Mouse (Mus musculus) gastrocnemius, adult 2 months (tissue): ENCODE results near the gene Palm2. TPM values are rescaled to one million over a fixed set of nuclear protein-coding genes. Genes with fewer than 3 reads are reported as not detected.
A peak's percentile ranks its signal among the peaks of the same experiment; 100 is the strongest.

Experiments
- DNase-seq: peaks from one replicate; pipeline ENCODE4 v3.0.0; 2022
- H3K27ac ChIP-seq: fragments of 200-600 bp; 2 replicates; pipeline ENCODE4 v1.8.1; 2022; ENCODE audit warnings: mild to moderate bottlenecking
- H3K4me3 ChIP-seq: fragments of 200-600 bp; 2 replicates; pipeline ENCODE4 v1.8.1; 2022; ENCODE audit warnings: mild to moderate bottlenecking, moderate library complexity
- CTCF ChIP-seq: fragments of 200-600 bp; IDR thresholded peaks from 2 replicates; pipeline ENCODE4 v1.8.1; 2022; ENCODE audit warnings: antibody characterized with exemption, mild to moderate bottlenecking, moderate library complexity
- intact Hi-C: fragments of 180-260 bp; cut with DNase I; formaldehyde crosslinking; loops from one replicate; pipeline ENCODE4 v1.15.1; 2025
- total RNA-seq, 2 experiments: library from RNA; stranded (reverse); gene quantifications; 2 replicates each; pipeline ENCODE4 v1.2.3; 2021

Palm2 gene
- total RNA-seq, 2 experiments from 2014 or later: 0.28 to 0.98 TPM

DNA sequence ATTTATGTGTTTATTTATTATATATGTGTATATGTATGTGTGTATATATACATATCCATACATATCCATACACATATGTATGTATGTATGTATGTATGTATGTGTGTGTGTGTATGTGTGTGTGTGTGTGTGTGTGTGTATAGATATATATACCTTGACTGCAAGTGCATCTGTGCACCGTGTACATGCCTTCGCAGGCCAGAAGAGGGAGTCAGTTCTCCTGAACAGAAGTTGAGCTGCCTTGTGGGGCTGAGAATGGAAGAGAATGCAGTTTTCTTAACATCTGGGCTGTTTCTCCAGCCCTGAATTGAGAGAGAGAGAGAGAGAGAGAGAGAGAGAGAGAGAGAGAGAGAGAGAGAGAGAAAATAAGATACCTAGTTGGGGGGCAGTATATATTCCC is 289.6 kb downstream of the Palm2 start:
- DNase-seq: no peak
- H3K4me3 ChIP-seq: no peak overlapping the region
- intact Hi-C loops: no loop called here
- H3K27ac ChIP-seq: no peak overlapping the region
- TF ChIP-seq CTCF: peak; percentile 40

DNA sequence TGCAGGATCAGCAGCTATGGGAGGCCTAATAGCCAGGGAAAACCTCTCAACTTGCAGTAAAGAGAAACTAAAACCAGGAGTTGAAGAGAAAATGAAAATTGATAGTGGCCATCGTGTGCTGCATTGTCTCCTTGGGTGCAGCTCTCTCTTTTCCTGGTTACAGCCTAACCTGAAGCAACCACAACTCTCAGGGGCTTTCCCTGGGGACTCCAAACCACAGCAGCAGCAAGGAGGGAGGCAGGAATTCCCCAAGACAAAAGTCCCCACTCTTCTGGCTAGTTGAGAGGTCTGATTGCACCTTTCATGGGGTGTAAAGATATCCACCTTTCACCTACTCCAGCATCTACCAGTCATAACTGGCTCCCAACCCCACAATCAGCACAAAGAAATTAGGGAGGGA is 291.5 kb downstream of the Palm2 start:
- intact Hi-C loops: no loop called here
- DNase-seq: no peak
- no peak for TF ChIP-seq CTCF
- no peak overlapping the region for H3K27ac ChIP-seq
- H3K4me3 ChIP-seq: no peak overlapping the region

DNA sequence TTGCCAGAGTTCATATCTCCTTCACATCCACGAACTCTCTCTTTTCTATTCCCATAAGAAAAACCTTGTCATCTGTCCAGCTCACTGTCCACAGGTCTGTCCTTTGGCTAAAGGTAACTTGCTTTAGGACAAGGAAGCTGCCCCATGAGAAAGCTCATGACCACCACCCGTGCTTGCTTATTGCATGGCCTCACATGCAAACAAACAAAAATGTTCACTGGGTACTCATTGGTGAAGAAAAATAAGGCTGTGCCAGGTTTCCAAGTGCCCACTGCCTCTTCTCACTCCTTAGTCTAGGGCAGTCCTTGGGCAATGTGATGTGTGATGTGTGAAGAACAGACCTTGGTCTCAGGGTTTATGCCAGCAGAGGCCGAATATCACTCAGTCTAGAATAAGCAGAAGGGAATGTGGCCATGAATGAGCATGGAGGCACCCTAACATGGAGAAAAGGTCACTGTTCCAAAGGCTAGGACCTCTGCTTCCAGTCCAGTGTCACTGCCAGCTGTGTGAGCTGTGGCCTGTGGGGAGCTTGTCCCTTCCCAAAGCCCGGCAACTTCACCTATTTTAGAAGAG is 294.6 kb downstream of the Palm2 start:
- TF ChIP-seq CTCF: no peak
- DNase-seq: no peak
- intact Hi-C loops: no loop called here
- H3K4me3 ChIP-seq: no peak overlapping the region
- H3K27ac ChIP-seq: no peak overlapping the region

DNA sequence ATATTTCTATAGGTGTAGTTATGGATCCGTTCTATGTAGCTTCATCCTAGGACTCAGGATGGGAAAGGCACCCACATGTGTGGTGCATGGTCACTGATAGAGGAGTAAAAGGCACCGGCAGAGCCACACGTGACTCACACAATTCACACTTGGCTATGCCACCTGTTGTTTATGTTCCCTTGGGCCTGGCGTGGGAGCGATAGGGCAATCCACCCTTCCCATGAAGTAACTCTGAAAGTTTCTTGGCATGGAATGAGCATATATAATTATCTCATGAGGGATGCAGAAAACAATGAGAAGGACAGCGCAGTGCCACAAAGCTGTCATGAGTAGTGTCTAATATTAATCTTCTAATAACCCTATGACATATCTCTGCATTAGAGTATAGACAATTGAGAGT is 296.0 kb downstream of the Palm2 start:
- no peak overlapping the region for H3K27ac ChIP-seq
- no peak overlapping the region for H3K4me3 ChIP-seq
- intact Hi-C loops: no loop called here
- TF ChIP-seq CTCF: no peak
- DNase-seq: no peak

DNA sequence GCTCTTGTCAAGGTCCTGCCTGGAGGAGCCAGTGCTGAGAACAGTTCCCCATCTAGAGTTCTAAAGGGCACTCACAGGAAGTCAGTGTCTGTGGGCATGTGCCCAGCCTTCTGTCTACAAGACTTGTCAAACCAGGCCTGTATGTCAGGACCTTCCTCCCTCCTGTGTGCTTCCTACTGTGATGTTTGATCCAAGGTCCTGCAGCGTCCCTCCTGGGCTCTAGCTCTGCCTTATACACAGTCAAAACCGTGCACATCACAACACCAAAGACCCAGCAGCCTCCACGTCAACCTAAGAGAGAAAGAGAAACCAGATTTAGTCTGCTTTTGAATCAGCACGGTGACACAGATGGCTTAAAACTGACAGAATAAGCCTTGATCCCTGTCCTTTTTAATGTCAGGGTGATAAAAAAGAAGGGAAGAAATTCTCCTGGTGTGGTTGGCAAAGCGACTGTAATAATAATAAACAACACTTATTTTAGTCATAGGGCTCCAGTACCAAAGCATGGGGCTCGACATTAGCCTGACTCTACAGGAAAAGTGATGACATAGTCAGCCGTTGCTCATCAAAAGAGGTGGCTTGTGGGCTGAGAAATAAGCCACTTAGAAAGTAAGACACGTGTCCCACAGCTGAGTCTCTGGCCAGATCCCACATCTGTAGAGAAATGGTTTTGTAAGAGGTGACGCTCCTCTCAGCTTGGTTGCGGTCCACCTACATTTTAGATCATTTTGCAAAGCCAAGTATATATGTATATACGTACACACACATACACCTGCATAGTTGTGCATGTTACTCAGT is 297.0 kb downstream of the Palm2 start:
- no peak for DNase-seq
- H3K4me3 ChIP-seq: no peak overlapping the region
- peak overlapping the region; percentile 38; the same call in 1 of the 2 replicates for H3K27ac ChIP-seq
- intact Hi-C loops: no loop called here
- TF ChIP-seq CTCF: no peak

DNA sequence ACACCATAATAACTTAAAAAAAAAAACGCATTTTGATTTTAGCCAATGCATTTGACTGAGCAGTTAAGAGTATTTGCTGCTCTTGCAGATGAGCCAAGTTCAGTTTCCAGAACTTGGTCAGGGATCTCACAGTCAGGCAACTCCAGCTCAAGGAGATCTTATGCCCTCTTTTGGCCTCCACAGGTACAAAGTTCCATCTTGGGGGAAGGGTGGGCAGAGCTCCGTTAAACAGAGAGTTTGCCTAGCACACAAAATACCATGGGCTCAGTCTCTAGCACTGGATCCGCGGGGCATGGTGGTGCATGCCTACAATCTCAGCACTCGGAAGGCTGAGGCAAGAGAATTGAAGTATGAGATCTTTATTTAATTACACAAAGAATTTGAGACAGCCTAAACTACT is 298.3 kb downstream of the Palm2 start:
- H3K27ac ChIP-seq: no peak overlapping the region
- intact Hi-C loops: no loop called here
- H3K4me3 ChIP-seq: no peak overlapping the region
- TF ChIP-seq CTCF: no peak
- no peak for DNase-seq

DNA sequence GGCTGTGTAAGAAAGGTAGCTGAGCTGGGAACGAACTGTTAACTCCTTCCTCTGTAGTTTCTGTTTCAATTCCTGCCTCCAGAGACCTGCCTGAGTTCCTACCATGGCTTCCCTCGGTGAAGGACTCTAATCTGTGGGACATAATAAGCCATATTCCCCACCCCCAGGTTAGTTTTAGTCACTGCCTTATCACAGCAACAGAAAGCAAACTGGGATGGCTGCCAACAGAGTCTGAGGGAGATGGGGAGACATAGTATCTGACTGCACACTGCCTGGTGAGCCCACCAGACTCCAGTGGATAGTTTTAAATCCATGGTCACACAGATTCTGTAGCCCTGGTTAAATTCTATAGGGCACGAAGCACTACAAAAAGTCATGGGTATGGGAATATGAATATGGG is 299.4 kb downstream of the Palm2 start:
- no peak overlapping the region for H3K4me3 ChIP-seq
- H3K27ac ChIP-seq: no peak overlapping the region
- no peak for DNase-seq
- no peak for TF ChIP-seq CTCF
- intact Hi-C loops: no loop called here

DNA sequence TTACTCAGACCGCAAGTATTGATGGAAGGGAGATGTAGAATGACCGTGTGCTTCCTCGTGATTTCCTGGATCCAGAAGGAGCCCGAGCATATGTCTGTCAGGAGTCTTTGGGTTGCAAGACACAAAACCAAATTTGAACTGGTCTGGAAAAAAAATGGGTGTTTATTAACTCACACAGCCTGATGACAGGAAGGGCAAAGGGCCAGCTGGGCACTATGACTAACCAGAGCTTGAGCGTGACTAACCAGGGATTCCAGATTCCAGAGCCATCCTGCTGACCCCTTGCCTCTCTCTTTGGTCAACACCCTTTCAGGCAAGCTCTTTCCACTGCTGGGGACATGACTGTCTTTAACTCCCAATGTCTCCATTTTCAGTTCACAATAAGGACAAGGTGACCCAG is 301.4 kb downstream of the Palm2 start:
- TF ChIP-seq CTCF: no peak
- intact Hi-C loops: no loop called here
- DNase-seq: no peak
- Histone ChIP-seq H3K27ac (no peak overlapping the region), H3K4me3 (no peak overlapping the region)

DNA sequence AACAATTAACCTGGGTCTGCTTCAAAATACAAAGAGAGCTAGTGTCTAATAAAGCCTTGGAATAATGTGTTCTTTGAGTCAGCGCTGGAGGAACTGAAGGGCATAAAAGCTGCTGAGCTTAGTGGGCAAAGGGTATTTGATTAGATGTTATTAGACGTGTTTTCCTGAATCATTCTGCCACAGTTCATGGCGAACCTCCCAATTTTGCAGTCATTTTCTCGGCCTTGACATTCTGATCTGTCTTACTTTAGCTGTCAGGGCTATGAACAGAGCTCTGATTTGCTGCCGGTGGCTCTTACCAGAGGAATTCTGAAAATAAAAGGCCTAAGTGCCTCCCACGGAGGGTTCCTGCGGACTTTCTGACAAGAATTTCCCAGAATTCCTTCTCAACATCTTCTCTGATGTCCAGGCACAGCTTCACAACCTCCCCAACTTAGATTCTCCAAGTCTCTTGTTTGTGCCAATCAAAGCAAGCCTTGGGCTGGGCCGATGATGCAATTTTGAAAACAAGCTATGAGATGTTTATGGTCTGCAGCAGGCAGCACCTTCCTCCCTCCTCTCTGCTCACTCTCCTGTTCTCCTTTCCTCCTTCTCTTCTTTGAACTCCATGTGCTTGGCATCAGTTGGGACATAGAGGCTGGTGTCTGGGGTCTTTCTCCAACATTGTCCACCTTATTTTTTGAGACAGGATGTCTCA is 305.0 kb downstream of the Palm2 start:
- no peak overlapping the region for H3K27ac ChIP-seq

DNA sequence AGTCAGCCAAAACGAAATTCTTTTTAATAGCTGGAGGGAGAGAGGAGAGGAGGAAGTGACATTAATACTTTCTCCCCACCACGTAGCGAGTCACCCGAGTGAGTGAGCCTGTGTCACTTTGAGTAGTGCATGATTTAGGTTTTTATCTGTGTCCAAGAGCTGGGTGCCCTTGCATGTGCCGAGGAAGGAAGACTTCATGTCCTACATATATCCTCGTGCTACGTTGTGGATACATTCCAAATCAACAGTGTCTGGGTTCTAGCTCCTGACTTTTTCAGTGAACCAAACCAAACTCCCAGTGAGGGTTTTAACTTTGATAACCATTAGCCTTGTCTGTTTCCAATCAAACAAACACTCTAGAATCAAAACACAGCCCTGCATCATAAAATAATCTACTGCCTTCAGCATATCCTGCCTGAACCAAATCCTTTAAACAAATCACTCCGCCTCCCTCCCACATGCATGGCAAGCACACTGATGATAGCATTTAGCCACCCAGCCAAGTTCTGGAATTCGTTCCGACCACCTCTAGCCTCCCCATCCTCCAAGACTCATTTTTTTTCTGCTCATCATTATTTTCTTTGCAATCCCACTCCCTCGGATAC is 309.4 kb downstream of the Palm2 start:
- Histone ChIP-seq H3K27ac (no peak overlapping the region), H3K4me3 (no peak overlapping the region)
- intact Hi-C loops: loop anchor here (5.0 kb wide), 1 partner anchor 34 kb away; no protein-coding TSS in a partner anchor
- no peak for TF ChIP-seq CTCF
- DNase-seq: no peak

More for the DNA sequence above, 305.0 kb downstream of the Palm2 start:
- no peak for TF ChIP-seq CTCF
- H3K4me3 ChIP-seq: no peak overlapping the region
- no peak for DNase-seq
- intact Hi-C loops: no loop called here

DNA sequence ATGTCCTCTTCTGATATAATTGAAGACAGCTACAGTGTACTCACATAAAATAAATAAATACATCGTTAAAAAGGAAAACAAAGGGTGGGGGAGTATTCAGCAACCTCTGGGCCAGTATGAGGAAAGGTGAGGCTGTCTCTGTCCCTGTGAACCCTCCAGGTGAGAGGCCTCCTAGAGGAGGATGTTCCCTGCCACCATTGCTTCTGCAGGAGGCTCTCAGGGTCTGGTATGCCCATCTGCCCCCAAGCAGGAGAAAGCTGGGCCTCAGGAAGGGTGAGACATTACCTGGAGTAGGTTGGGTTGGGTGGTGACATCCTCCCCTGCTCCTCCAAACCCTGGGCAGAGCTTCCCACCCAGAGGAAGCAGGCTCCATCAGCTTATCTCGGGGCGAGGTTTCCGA is 316.6 kb downstream of the Palm2 start:
- intact Hi-C loops: no loop called here
- H3K4me3 ChIP-seq: no peak overlapping the region
- TF ChIP-seq CTCF: no peak
- no peak overlapping the region; the same call in 1 of the 2 replicates for H3K27ac ChIP-seq
- no peak for DNase-seq

DNA sequence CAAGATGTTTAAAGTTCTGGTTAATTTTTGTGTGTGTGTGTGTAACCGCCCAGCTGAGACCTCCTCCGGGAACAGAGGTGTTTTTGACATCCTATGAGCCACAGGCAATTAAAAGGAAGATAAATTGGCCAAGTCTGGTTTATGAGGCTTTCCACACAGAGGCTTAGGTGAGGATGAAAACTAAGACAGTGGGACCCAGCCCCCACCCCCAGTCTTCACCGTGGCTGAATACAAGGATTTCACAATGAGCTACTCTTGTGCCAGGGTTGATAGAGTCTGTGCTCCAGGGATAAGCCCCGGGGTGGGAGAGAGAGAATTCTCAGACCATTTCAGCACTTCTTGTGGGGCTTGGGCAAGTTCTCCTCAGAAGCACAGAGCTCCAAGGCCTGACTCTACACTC is 317.0 kb downstream of the Palm2 start:
- Histone ChIP-seq H3K4me3 (no peak overlapping the region), H3K27ac (no peak overlapping the region)
- no peak for DNase-seq
- no peak for TF ChIP-seq CTCF
- intact Hi-C loops: no loop called here

DNA sequence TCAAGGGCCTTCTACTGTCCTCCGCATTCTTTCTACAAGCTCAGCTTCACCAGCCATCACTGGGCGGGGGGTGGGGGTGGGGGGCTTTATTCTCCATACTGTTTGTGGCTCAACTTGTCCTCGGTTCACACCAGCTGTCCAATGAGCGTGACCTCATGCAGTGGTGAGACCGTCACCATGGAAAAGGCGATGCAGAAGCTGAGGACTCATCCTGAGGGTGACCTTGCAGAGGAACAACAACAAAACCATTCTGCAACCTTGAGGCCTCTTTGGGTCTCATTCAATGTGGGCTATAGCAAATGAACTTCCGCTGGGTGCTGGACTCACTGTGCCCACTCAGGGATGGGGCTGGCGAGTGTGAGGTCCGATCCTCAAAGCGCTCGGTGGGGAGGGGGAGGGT is 317.5 kb downstream of the Palm2 start:
- H3K4me3 ChIP-seq: no peak overlapping the region
- no peak for TF ChIP-seq CTCF
- intact Hi-C loops: no loop called here
- no peak for DNase-seq
- H3K27ac ChIP-seq: no peak overlapping the region
